Mouse (Mus musculus) cerebellum, postnatal 14 days (tissue): ENCODE data around the gene Catip.

Experiments
- DNase-seq, 2 experiments: peaks; one replicate each; pipeline ENCODE4 v3.0.0; 2021; ENCODE audit warnings: mixed read lengths in 2 of 2

Gene Catip

GRCm38 (mm10) chr1:74344163-74344916 lies 17.6 kb upstream of the Catip start:
- no peak for DNase-seq

GRCm38 (mm10) chr1:74351185-74351769 lies 10.6 kb upstream of the Catip start:
- no peak for DNase-seq

- no peak for DNase-seq
Measured at GRCm38 (mm10) chr1:74352532-74353096, 9.3 kb upstream of the Catip start.

- no peak for DNase-seq
Measured at GRCm38 (mm10) chr1:74353453-74354229, 8.3 kb upstream of the Catip start.

GRCm38 (mm10) chr1:74357531-74357930 lies 4.4 kb upstream of the Catip start:
- no peak for DNase-seq

GRCm38 (mm10) chr1:74359952-74360517 lies 1.9 kb upstream of the Catip start:
- DNase-seq, result no peak

GRCm38 (mm10) chr1:74362325-74363229 lies 669 bp downstream of the Catip start:
- no peak for DNase-seq

GRCm38 (mm10) chr1:74363437-74363836 lies 1.5 kb downstream of the Catip start:
- DNase-seq, result no peak

- no peak for DNase-seq
Measured at GRCm38 (mm10) chr1:74364270-74364669, 2.4 kb downstream of the Catip start.

- peak; percentile 46 to 48 for DNase-seq
Measured at GRCm38 (mm10) chr1:74367886-74368645, 6.2 kb downstream of the Catip start.

- DNase-seq, result no peak
Measured at GRCm38 (mm10) chr1:74370040-74370439, 8.1 kb downstream of the Catip start.

- no peak for DNase-seq
Measured at GRCm38 (mm10) chr1:74373372-74373771, 11.5 kb downstream of the Catip start.

GRCm38 (mm10) chr1:74374980-74375379 lies 13.1 kb downstream of the Catip start, which contains the start of gene Slc11a1:
Gene Slc11a1 (plus strand): TSS chr1:74375195.
- DNase-seq, result no peak

- DNase-seq, result no peak
Measured at GRCm38 (mm10) chr1:74375561-74375960, 13.7 kb downstream of the Catip start.

GRCm38 (mm10) chr1:74376396-74376795 lies 14.5 kb downstream of the Catip start:
- no peak for DNase-seq

GRCm38 (mm10) chr1:74379058-74379504 lies 17.2 kb downstream of the Catip start:
- no peak for DNase-seq

GRCm38 (mm10) chr1:74380484-74380883 lies 18.6 kb downstream of the Catip start:
- DNase-seq, result no peak

GRCm38 (mm10) chr1:74381588-74382021 lies 19.7 kb downstream of the Catip start:
- no peak for DNase-seq

GRCm38 (mm10) chr1:74383385-74383784 lies 21.5 kb downstream of the Catip start:
- no peak for DNase-seq

GRCm38 (mm10) chr1:74384525-74384924 lies 22.6 kb downstream of the Catip start:
- DNase-seq, result no peak

GRCm38 (mm10) chr1:74385064-74385463 lies 23.2 kb downstream of the Catip start:
- no peak for DNase-seq
